Mouse (Mus musculus) CD8-positive naive resting alpha-beta T cell, adult 2 months (primary cell): ENCODE measurements around the gene Gm10130.
"Not testable (repeated sequence)": the region's sequence is repeated elsewhere in the genome, so short reads cannot be mapped to it uniquely, and the experiment has no call there.

ENCODE experiments used
- DNase-seq, 2 experiments: peaks; one replicate each; pipeline ENCODE4 v3.0.0; 2022; ENCODE audit warnings: low read depth in 2 of 2, low spot score in 2 of 2

Gene Gm10130

GRCm38 (mm10) chr2:150323402-150323801, at the start of gene Gm10130:
TSS of gene Gm10130 (plus strand) at chr2:150323702.
- no peak for DNase-seq

DNA sequence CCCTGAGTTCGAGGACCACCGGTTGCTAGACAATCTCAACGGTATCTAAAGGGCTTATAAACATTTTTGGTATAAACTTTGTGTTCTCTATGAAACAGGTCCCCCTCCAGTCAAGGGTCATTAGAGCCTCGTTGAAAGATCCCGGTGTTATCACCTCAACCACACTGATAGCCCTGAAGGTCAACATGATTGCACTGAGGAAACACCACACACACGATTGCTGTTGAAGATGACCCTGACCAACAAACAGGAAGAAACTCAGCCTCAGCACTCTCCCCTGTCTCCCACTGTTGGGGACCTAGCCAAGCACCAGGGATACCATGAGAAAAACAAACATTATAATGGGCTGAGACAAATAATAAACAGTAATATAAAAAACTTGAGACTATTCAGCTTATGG, 29.8 kb upstream of the Gm10130 start:
- DNase-seq: no peak

DNA sequence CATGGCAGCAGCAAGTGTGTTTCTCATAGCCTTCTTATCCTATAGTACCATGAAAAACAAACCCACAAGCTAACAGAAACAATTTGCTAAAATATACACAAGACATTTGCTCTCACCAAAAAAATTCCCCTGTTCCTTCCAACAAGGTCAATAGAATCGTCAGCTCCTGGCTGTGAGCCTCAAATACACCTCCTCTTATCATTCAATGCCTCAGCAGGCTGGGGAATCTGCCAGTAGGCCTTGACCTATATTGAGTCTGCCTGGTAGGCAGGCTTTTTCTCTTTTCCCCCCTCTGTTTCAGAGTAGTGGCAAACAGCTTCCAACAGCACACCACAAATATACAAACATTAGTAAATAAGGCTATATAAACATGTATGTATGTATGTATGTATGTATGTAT, 24.4 kb upstream of the Gm10130 start:
- no peak for DNase-seq

DNA sequence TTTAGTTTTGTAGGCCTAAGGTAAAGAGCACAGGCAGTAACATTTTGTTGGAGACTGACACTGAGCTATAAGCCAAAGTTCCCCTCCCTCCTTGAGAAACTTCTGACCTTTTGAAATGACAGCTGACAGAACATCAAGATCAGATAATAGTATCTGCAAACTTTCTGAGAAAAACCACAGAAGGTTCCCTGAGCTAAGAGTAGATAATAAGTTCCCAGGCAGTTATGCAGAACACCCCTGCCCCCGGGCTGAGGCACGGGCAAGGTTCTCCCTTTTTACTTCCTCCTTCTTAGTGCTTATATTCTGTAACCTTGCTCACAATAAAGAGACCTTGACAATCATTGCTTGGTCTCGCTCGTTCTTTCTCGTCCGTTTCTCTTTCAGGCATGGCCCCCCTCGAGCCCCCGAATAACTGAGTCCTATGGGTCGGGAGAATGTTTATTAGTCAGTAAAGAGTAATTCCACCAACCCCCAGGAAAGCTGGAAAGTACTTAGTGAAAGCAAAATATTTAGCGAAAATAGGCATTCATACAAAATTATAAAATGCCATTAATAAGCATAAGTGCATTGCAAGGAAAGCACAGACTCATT, 16.2 kb upstream of the Gm10130 start:
- peak in 1 of 2 experiments; percentile 11 for DNase-seq

DNA sequence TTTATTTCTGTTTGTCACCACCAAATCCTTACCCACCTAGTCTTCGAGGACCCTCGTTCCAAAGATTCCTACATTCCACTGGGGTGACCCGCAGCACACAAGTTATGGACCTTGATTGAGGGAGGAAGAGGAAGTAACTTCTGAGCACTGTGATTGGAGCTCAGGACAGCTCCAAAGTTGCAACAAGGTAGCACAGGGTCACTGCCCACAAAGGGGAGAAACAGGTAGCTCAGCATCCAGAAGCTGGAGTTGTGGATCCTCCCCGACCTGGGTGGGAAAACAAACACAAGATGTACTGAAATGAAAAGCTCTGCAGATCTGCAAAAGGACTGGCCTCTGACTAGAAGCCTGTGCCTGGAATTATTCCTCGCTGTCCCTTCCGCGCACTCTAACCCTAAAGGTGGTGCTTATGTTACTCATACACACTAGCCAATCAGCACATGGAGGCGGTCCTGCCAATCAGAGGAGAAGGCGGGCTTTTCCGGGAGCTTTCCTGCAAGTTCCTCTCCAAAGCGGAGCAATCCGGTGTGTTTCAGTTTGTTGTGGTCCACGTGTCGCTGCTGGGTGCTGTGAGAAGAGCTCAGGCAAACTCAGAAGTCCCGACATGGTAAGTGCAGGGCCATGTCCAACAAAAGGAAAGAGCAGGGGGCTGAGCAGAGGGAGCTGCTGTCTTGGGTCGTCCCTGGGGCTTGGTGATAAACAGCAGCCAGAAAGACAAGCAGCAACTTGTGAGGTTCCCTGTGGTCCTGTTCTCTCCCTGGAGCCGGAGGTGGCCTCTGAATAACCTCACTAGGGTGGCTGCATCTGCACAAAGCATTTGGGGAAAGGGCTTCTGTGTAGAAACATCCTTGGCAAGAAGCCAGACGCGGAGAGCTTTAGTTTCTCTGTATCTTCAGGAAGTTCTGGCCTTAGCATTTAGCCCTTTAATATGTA, 12.3 kb upstream of the Gm10130 start:
- peak; percentile 58 to 70 for DNase-seq

DNA sequence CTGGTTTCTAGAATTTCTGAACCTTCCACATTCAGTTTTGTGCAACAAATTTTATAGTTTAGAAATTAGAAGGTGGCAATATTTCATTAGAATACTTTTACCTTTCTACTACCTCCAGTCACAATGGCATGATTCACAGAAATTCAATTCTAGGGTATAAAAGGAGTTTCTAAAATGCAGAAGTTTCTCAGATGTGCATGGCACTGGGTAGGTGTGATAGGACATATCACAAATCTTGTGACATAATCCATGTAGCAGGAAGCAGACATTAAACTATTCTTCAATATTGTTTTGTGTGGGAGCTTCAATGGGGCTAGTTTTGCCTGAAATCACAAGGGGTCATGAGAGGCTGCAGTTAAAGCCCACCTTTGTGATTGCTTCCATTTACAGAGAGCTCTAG, 7.4 kb upstream of the Gm10130 start:
- DNase-seq: no peak

- DNase-seq: no peak
Observed at GRCm38 (mm10) chr2:150318973-150319372, 4.5 kb upstream of the Gm10130 start.

DNA sequence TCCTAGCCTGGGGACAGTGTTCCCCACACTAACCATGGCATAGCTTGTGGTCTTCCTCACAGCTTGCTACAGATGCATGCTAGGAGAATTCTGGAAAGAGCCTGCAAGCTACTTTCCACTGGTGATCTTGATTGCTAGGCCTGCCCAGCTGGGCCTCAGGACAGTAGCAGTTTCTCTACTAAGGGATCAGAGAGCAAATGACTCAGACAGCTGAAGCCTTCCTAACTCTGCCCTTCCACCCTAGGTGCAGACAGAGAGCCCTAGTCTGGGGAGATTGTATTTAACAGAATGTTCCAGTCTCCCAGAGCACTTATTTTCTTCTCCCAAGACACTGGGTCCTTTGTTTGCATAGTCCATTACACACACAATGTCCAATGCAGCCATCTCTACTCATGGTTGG, 33.6 kb downstream of the Gm10130 start:
- DNase-seq: not testable (repeated sequence)

- DNase-seq: peak; percentile 36 to 57
Observed at GRCm38 (mm10) chr2:150362113-150362877, 38.8 kb downstream of the Gm10130 start, which contains the start of gene 3300002I08Rik. TSS of gene 3300002I08Rik (minus strand) at chr2:150362765.

GRCm38 (mm10) chr2:150362878-150363229, 39.4 kb downstream of the Gm10130 start:
- DNase-seq: no peak

GRCm38 (mm10) chr2:150385553-150386106, 62.1 kb downstream of the Gm10130 start:
- DNase-seq: not testable (repeated sequence)

DNA sequence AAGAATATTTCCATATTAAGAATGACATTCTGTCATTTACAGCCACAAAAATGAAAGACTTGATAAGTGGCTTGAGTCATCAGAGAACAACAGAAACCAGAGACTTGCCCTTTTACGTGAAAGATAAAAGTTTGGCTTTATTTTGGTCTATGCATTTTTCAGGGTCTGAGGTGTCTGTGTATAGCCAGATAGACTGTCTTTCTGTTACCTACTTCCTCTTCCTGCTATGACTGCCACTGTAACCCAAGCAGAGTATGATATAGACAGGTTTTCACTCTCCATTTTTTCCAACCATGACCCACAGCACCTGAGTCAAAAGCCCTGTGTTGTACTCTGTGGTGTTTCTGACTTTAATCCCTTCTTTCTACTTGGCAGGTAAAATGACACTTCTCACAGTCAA, 66.7 kb downstream of the Gm10130 start:
- no peak for DNase-seq

- not testable (repeated sequence) for DNase-seq
Observed at GRCm38 (mm10) chr2:150412146-150412545, 88.6 kb downstream of the Gm10130 start.
